Mouse (Mus musculus) spleen, adult 2 months (tissue): ENCODE data around the gene Asic2.

Experiments used
- CTCF ChIP-seq: fragments of 200-500 bp; IDR thresholded peaks from 2 replicates; pipeline ENCODE4 v1.5.1; 2011; ENCODE audit warnings: mild to moderate bottlenecking, inconsistent platforms; ENCODE audit not compliant: insufficient read depth, insufficient read length, insufficient replicate concordance; ENCODE audit errors: extremely low read depth
- POLR2A ChIP-seq: fragments of 200-500 bp; IDR thresholded peaks from 2 replicates; pipeline ENCODE4 v1.6.1; 2011; ENCODE audit warnings: low read depth, low read length, inconsistent platforms

DNA sequence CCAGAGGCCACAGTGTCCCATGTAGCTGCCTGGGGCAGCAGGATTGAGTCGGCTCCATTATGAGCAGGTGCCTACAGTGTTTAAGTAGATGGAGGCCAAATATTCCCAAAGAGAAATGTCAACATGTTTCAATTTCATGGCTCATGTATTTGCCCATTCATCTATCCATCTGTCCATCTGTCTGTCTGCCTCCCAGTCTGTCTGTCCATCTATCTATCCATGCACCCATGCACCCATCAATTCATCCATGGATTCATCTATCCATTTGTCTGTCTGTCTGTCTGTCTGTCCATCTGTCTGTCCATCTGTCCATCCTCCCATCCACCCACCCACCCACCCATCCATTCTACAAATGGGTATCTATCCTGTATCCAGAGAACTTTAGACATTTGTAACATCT, 861.3 kb downstream of the Asic2 start:
- TF ChIP-seq POLR2A (no peak), CTCF (no peak)
